Mouse (Mus musculus) hematopoietic stem cell, adult 5-6 weeks (primary cell): ENCODE data around the gene Usp20. TPM values are rescaled to one million over a fixed set of nuclear protein-coding genes. Genes with fewer than 3 reads are reported as not detected.
A peak's percentile ranks its signal among the peaks of the same experiment; 100 is the strongest.

Source experiments
- ATAC-seq, 2 experiments: fragments of 125-278 bp in 1 of 2; replicated peaks in 1 of 2; 2 replicates each; pipeline ENCODE4 v1.8.0; 2016 to 2017; ENCODE audit warnings: inconsistent platforms in 2 of 2, mild to moderate bottlenecking in 2 of 2, moderate number of reproducible peaks in 2 of 2, low read depth in 1 of 2, moderate TSS enrichment in 1 of 2; ENCODE audit not compliant: low FRiP score in 2 of 2, poor library complexity in 2 of 2, severe bottlenecking in 2 of 2, insufficient read depth in 1 of 2, low TSS enrichment in 1 of 2
- total RNA-seq: library from RNA; stranded (forward); fragments of 172-1452, 232-1000 nt; gene quantifications from 2 replicates; pipeline ENCODE4 v1.2.3, GENCODE M21; 2017

The Usp20 gene
- total RNA-seq, 1 experiment from 2014 or later: 4.2 TPM

DNA sequence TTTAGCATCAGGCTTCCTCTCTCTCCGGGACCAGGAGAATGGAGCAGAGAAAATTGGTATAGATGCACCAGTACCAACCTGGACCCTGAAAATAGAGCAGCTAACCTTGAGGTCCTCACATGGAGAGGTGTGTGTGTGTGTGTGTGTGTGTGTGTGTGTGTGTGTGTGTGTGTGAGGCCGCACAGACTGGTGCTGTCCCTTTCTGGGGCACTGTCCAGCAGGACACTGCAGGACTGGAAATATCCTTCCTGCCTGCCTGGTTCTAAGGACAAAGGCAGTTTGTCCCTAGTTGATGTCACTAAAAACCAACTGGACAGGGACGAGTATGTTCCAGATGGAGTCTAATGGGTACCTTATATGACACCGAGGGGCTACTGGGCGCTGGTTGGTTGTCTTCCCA, 41.9 kb downstream of the Usp20 start:
- ATAC-seq: no peak

DNA sequence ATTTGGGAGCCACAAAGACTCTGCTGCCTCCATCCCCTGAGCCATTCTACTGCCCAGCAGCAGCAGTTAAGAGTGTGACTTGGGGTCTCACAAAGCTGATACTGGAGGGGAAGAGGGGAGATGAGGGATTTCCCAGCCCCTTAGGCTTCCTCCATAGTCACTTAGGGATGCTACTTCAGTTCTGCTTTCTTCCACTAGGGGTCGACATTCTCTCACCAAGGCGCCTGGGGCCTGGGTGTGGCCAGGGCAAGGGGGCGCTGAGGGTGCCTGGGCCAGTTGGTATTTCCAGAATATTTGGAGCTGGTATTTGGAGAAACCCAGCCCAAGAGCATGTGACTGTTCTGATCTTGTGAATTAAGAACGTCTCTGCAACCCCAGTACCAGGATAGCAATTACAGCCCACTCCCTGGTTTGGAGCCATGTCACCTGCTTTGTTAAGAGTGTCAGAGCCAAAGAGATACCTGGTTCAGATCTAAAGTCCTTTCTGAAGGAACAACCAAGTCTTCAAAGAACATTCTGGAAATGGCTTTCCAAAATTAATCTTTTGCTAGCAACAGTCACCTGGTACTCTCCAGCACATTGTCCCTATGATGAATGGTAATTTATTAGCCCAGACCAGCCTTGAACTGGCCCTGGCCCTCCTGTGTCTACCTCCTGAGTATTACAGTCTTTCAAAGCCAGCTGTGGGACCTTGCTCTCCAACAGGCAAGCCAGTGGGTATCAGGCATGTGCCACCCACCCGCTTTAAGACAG, 42.7 kb downstream of the Usp20 start:
- peak; percentile 64 to 81 for ATAC-seq

DNA sequence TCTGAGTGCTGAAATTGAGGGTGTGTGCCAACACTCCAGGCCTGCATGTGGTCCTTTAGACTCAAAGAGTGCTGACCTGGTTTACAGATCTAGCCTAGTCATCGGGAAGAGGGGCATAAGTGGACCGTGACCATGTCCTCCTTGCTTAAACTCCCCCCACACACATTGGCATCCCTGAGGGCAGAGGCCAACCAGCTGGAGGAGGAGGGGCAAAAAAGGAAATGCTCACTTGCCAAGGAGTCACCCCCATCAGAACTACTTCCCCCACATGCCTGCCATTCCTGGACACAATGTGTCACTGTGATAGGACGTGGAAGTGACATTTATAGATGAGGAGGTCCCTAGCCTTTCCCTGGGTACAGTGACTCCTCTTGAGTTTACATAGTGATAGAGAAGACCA, 43.4 kb downstream of the Usp20 start:
- no peak for ATAC-seq

DNA sequence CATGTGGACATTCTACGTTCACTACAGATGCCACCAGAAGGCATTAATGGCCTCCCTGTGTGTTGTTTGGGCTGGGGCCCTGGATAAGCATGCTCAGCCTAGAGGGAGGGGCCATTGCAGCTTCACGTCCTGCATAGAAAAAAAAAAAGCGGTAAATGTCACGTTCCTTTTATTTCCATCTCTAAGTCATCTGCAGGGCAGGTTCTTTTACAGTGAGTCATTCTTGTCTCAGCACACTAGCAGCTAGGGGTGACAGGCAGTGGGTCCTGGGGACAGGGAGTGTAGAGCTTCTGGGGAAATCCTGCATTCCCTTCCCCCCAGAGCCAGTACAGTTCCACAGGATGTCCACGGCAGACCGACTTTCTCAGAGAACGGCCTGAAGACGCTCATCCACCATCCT, 44.6 kb downstream of the Usp20 start:
- no peak for ATAC-seq

DNA sequence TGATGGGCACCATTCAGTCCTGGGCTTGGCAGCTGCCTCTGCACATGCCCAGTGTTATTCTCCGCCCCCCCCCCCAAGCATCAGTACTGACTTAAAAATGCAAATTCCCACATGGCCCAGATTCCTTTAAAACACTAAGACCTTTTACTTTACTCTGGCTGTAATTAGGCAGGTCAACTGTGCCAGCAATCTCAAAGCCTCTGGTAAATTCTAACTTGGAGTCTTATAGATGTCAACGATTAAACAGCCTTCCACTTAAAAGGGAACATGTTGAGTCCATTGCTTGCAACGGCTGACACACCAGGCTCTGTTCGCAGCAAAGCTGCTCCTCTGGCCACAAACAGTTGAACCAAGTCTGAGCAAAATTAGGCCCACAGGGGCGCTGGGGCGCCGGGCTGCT, 49.9 kb downstream of the Usp20 start:
- no peak for ATAC-seq

DNA sequence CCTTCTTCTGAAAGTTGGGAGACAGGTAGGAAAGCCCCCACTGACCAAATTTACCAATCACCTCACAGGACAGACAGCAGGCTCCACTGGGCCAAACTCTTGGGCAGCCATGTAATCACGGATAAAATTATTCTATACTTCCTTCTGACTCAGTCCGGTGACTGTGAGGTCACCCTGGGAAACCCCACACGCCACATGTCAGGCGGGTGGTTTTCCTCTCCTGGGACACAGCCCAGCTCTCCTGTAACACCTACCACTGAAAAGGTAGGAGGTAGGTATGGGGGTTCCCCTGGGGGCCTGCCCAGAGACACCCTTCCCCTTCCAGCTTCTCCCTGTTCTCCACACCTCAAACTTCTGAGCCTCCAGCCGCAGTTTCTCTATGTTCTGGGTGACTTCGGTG, 54.7 kb downstream of the Usp20 start:
- no peak for ATAC-seq

DNA sequence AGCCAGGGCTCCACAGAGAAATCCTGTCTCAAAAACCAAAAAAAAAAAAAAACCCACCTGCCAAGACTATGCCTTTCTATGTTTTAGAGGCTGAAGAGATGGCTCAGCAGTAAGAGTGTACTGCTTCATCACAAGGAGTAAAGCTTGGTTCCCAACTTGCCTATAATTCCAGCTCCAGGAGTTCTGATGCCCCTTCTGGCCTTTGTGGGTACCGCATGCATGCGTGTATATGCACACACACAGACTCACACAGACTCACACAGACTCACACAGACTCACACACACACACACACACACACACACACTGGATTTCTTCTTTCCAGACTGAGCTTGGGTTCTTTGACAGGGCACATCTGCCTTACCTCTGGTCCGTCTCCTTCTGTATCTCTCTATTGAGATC, 58.0 kb downstream of the Usp20 start:
- no peak for ATAC-seq

DNA sequence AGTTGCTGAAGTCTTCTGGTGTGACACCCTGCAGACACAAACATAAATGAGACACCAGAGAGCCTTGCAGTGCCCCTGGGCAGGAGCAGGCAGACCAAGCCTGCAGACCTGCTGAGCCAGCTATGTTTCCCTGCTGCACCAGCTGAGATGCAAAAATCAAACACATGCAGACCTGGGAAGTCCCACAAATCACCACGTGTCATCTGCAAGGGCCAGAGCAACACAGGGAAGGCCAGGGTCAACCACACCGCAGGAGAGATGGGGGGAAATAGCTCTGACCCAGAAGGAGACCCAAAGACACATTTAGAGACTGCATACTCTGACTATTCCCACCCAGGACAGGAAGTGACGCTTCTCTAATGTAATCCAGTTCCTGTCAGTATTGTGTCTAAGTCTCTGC, 58.4 kb downstream of the Usp20 start:
- no peak for ATAC-seq

DNA sequence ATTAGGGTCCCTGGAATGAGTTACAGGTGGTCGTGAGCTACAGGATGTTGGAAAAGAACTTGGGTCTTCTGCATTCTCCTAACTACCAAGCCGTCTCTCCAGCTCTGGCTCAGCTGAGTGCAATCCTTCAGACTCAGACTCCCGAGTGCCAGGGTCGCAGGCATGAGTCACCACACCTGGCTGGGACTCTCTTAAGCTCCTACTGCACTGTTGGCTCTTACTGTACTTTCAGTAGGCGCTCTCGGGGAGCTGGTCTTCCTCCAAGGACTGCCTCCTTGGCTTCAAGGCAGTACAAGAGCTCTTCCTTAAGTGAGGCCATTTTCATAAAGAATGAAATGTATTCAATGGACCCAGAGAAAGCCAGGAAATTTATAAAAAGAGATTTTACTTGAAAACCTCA, 59.3 kb downstream of the Usp20 start:
- no peak for ATAC-seq

DNA sequence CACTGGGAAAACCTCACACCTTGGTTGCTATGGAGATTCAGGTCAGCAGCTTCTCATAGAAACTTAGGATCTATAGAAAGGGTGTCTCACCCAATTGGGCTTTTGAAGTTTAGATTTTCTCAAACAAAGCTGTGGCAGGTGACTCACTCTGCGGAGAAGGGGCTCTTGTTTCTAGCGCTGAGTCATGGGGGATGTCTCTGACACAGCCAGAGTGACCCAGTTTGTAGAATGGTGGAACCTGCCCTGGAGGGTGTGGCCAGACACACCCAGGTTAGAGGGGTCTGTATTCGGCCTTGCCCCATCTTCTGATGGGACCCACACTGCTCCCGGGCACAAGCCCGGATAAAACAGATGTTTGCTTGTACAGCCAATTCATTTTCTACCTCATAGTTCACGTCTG, 60.8 kb downstream of the Usp20 start:
- no peak for ATAC-seq

DNA sequence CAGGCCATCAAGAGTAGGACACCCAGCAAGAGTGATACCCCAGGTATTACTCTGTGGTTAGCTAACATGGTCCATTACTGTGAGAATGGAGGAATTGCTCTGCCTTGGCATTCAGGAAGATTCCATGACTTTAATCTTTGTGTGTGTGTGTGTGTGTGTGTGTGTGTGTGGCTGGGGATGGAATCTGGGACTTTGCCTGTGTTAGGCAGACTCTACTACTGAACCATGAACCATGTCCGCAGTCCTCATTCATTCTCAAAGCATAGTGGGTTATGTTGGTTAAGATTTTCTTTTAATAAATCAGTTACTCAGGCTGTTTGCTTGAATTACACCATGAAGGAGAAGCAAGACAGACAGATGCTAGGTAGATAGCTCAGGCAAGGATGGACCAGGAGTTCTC, 61.8 kb downstream of the Usp20 start:
- ATAC-seq: no peak

DNA sequence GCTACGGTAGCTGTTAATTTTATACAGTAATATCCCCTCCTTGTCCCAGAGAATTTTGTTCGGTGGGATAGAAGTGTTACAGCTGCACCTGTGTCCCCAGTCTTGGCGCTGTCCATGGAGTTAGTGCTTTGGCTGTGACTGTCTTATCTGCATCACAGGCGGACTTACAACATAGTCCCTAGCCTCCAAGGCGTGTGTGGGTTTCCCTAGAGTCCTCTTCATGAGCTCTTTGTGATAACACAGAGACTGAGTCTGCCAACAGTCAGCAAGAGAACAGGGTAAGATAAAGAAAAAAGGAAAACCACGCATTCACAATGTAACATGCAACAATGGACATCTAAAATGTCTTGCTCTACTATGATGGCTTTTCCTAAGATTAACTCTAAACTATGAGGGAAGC, 66.0 kb downstream of the Usp20 start:
- no peak for ATAC-seq

DNA sequence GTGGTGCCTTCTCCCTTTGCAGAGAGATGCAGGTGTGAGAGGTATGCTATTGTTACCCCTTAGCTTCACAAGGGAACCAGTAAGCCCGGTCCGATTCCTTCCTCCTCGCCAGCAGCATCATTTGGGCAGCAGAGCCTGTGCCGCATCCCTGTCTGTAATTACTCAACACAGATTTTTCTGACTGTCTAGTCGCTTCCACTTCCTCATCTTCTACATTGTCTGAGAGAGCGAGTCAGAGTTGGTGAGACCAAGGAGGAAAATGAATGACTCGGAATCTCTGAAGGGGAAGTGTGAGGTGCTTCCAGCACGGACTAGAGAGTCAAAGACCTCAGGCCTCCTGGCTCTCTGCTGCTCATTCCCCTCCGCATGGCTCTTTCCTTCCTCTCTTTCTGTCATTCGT, 70.4 kb downstream of the Usp20 start:
- no peak for ATAC-seq

DNA sequence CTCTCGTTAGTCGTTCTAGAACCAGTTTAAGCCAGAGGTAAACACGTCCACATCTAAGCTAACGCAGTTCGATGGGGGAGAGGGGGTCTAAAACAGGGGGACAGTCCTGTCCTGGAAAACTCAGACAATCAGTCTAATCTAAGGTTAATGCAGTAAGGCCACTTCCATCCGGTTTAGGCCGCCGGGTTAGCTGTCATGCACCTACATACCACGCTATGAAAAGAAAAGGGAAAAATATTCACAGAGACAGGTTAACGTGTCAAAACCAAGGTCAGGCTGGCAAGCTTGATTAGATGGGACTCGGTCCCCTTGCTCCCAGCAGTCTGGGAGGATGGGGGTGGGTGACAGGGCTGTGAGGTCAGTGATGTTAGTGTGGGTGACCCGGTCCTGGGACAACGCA, 71.3 kb downstream of the Usp20 start:
- ATAC-seq: no peak

DNA sequence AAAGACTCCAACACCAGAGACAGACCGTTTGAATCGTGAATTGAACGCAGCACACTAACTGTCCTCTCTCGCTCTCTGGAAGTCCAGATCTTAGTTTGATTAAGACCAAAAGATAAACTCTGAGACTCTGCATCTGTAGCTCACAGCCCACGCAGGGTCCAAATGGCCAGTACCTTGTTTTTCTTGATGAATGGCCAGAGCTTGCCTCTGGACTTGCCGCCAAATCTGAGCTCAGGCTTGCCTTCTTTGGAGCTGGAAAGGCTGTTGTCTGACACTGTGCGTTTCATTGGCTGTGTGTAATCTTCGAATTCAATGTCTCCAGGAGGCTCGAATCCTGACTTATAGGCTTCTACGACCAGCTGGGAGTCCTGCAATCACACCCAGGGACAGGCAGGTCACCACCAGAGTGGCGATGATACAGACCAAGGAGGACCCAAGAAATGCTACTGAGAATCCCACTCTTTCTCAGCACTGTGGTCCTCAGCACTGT, 71.8 kb downstream of the Usp20 start:
- ATAC-seq: no peak

DNA sequence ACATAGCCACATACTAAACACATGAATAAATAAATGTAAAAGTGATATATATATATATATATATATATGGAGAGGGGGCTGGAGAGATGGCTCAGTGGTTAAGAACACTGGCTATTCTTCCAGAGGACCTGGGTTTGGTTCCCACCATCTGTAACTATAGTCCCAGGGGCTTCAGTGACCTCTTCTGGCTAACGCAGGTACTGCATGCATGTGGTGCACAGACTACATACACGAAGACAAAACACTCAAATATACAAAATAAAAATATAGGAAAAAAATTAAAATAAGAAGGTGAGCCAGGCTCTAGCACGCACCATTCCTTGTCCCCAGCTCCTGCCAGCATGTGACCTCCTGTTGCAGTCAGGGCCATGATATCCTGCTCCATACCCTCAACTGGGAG, 74.0 kb downstream of the Usp20 start:
- ATAC-seq: no peak

DNA sequence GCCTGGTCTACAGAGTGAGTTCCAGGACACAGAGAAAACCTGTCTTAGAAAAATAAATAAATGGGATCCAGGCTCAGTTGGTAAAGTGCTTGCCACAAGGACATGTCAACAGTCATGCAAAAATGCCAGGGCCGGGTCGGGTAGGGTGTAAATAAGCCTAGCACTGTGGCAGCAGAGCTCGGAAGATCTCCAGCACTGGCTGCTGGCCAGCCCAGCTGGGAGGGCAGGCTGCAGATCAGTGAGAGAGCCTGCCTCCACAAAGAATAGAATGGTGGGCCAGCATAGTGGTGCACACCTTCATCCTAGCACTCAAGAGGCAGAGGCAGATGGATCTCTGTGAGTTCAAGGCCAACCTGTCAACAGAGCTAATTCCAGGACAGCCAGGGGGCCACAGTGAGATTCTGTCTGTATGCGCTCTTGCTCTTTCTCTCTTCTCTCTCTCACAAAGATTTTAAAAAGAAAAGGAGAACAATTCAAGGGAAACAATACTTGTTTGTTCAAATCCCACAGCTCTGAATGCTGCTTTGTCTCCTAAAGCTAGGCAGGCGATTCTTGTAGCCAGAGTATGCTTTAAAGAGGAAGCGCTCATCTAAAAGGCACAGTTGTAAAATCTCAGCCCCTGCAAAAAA, 75.6 kb downstream of the Usp20 start:
- no peak for ATAC-seq

DNA sequence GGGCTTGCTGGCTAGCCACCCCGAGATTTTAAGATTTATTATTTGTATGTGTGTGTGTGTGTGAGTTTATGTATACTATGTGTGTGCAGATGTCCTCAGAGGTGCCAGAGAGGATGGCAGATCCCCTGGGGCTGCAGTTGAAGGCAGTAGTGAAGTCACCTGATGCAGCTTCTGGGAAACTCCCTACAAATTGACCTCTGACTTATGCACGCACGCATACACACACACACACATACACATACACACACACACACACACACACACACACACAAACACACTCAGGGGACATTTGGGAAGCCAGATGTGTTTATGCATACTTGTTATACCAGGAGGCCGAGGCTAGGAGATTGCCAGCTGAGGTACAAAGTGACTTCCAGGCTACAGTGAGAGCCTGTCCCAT, 76.4 kb downstream of the Usp20 start:
- no peak for ATAC-seq

DNA sequence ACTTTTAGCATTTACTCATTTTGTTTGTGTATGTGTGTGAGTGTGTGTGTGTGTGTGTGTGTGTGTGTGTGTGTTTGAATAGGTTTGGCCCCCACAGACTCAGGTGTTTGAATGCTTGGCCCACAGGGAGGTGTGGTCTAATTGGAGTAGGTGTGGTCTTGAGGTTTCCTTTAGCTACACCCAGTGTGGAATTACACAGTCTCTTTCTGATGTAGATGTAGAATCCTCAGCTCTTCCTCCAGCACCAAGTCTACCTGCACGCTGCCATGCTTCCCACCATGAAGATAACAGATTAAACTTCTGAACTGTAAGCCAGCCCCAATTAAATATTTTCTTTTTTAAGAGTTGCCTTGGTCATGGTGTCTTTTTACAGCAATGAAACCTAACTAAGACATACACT, 78.2 kb downstream of the Usp20 start:
- no peak for ATAC-seq
